Mouse (Mus musculus) embryonic stem cell, embryonic (primary cell): ENCODE results near the gene Gcnt3.

Source experiments
- CTCF ChIA-PET, 4 experiments: fragments of 300-600 bp in 2 of 4; fragments of 350-600 bp in 2 of 4; sonication (Branson Sonifier 250); formaldehyde crosslinking; loops; one replicate each; lab custom pipeline; 2022; ENCODE audit warnings: inconsistent platforms in 2 of 4; lab: Charles Lee
- POLR2A ChIA-PET, 4 experiments: fragments of 300-600 bp in 2 of 4; fragments of 350-600 bp in 2 of 4; sonication (Branson Sonifier 250); formaldehyde crosslinking; loops; one replicate each; lab custom pipeline; 2022; ENCODE audit warnings: antibody characterized with exemption in 4 of 4, inconsistent platforms in 1 of 4; lab: Charles Lee

The Gcnt3 gene

DNA sequence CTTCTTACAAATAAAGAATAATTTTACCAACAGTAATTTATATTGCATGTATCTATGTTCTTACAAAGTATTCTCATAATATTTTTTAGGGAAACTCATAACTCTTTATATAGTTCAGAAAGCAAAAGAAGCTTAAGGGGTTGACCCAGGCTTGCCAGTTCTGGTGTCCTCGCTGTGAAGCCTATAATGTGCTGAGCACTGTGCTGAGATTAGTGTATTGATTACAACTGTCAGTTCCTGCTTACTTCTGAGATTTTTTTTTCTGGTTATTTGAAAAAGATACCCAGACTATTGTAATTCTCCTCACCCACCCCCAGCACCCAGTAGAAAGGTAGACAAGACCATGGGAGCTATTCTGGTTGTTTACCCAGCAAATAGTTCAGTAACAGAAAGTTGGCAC lies 44.4 kb downstream of the Gcnt3 start:
- CTCF ChIA-PET: interaction anchor here in 1 of 4 experiments (0.6 kb wide), 1 partner anchor 491 kb away, joined by 4 read pairs; no protein-coding TSS in a partner anchor
- POLR2A ChIA-PET: interaction anchor here in 1 of 4 experiments (1.3 to 2.7 kb wide), 2 partner anchors 19 to 549 kb away, joined by 3 to 8 read pairs; partner anchors contain the start of genes Gtf2a2 and Sltm

DNA sequence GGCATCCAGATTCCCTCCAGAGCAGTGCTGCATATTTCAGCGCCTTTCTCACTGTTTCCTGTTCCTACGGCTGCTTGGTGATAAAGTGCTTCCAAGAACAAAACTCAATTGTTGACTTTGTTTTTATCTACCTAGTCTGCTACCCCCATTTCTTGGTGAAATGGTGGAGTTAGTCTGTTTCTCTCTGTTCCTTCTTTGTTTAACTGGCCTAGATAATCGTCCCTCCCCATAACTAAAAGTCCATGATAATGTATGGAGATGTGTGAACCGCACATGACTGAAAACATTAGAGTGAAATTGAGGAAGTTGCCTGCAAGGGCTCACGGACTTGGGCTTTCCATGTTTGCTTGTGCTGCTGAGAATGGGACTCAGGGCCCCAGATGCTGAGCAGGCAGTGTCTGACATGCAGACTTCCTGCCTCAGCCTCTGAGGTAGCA lies 45.0 kb downstream of the Gcnt3 start:
- POLR2A ChIA-PET: no interaction called here

DNA sequence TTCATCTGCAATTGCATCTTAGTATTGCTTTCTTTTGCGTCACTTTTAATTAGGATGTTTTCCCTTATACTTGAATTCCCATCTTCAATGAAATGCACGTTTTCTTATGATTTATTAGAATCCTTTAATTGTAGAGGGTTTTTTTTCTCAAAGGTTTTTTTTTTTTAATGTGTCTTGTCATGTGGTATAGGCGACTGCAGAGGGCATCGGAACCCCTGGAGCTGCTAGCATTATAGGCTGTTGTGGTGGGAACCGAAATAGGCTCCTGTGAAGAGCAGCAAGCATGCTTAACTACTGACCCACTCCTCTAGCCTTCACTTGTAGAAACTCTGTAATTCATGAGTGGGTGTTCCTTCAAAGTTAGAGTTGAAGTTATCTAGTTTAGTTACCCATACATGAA lies 47.5 kb downstream of the Gcnt3 start:
- POLR2A ChIA-PET: no interaction called here
- CTCF ChIA-PET: interaction anchor here in 2 of 4 experiments (0.6 to 2.1 kb wide), 3 partner anchors 9 to 412 kb away, joined by 3 to 5 read pairs (median 4); no protein-coding TSS in a partner anchor

More for the DNA sequence above, 45.0 kb downstream of the Gcnt3 start:
- CTCF ChIA-PET: no interaction called here

DNA sequence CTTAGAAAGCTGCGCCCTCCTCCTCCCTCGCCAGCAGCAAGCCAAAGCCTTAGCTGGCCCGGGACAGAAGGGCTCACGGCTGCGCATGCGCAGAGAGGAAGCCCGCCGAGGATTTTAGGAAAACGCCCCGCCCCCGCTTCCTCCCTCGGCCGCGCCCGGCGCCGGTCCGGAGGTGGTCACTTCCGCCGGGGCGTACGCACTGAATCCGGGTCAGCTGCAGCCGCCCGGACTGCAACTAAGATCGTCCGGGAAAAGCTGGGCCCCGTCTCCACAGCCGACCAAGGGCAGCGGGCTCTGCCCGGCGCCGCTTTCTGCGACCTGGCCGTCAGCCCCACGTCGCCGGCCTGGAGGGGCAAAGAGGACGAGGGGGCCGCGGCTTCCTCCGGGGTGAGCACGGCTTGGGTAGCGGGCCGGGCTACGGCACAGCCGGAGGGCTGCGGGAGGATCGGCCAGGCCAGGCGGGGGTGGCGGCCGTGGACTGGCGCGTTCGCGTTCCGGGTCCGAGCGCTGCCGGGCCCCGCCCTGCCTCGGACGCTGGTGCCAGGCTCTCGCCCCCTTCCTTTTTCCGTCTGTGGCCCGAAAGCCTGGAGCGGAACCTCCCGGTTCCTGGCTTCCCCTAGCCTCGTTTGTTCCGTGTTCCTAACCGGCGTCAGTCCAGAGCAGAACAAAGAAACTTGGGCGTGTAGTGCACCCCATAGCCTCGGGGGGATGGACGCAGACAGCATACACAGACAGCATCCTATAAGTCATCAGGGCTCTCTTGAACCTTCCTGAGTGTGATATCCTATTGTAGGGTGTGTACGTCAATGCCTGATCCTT lies 48.4 kb downstream of the Gcnt3 start, which contains the start of gene Bnip2:
TSS of gene Bnip2 (plus strand) at position 164 of the 819 bp plus-strand sequence.
- ChIA-PET POLR2A (interaction anchor here in 2 of 4 experiments (0.8 to 1.2 kb wide), 8 partner anchors 21 to 93 kb away, joined by 3 to 4 read pairs (median 4); partner anchors contain the start of gene Gtf2a2 (in 1 of the 2)), CTCF (interaction anchor here in 2 of 4 experiments (0.7 to 2.1 kb wide), 3 partner anchors 10 to 119 kb away, joined by 3 to 5 read pairs (median 3); no protein-coding TSS in a partner anchor)

GRCm38 (mm10) chr9:69988706-69989302 lies 49.1 kb downstream of the Gcnt3 start:
- ChIA-PET POLR2A (interaction anchor here in 3 of 4 experiments (0.5 to 1.2 kb wide), 10 partner anchors 9 to 218 kb away, joined by 3 to 4 read pairs (median 3); partner anchors contain the start of genes Gtf2a2 (in 1 of the 3) and Myo1e (in 1 of the 3)), CTCF (interaction anchor here in 3 of 4 experiments (0.6 to 2.1 kb wide), 5 partner anchors 11 to 182 kb away, joined by 3 to 5 read pairs (median 3); no protein-coding TSS in a partner anchor)

DNA sequence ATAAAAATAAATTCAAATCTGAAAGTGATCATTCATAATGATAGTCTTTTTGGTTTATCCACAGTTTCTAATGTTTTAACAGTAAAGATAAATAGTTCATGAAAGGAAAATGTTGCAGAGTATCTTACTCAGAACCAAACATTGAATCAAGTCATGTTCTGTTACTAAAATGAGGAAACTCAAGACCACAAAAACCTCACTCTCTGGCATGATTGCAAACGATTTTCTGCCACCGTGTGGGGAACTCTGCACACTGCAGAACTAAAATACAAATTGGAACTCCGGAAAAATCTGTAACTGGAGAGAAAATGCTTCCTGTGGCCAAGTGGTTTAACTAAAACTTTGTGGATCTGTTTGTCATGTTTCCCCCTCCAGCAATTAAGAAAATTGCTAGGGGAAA lies 50.3 kb downstream of the Gcnt3 start:
- ChIA-PET CTCF (interaction anchor here in 1 of 4 experiments (1.1 kb wide), 1 partner anchor 39 kb away, joined by 5 read pairs; no protein-coding TSS in a partner anchor), POLR2A (no interaction called here)

- ChIA-PET CTCF (interaction anchor here in 1 of 4 experiments (0.5 kb wide), 1 partner anchor 498 kb away, joined by 3 read pairs; no protein-coding TSS in a partner anchor), POLR2A (interaction anchor here in 1 of 4 experiments (0.5 kb wide), 1 partner anchor 238 kb away, joined by 3 read pairs; no protein-coding TSS in a partner anchor)
These were observed 51.3 kb downstream of the Gcnt3 start for GRCm38 (mm10) chr9:69986571-69986970.

DNA sequence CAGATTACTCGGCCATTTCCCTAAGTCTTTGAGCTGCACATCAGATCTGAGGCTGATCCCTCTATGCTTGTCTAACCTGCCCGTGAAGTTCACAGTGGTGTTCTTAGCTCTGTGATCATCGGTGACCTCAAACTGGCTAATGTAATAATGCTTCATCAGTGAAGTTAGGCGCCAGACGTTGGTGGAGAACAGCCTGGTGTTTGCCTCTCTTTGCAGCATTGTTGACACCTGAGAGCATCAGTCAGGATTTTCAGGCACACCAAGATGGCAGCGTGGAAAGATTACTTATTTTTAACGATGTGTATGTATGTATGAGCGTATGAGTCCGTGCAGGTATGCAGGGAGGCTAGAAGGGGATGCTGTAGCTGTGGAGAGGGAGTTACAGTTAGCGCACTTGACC lies 51.8 kb downstream of the Gcnt3 start:
- POLR2A ChIA-PET: interaction anchor here in 2 of 4 experiments (0.5 kb wide), 2 partner anchors 163 to 237 kb away, joined by 3 read pairs; no protein-coding TSS in a partner anchor
- CTCF ChIA-PET: interaction anchor here in 3 of 4 experiments (0.5 to 0.6 kb wide), 3 partner anchors 26 to 497 kb away, joined by 3 to 13 read pairs (median 4); no protein-coding TSS in a partner anchor

DNA sequence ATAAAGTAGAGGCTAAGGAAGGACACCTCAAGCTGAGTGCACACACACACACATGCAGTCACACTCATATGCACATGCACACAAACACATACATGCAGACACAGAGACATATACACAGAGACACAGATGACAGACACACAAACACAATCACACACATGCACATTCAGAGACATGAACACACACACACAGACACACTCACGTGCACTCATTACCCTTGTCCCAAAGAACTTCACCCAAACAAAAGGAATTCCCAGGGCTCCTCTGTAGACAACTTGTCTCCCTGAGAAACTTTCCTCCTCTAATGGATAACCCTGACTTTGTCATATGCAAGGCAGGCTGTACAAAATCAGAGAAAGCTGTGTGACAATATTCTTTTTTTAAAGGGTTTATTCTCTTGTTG lies 52.4 kb downstream of the Gcnt3 start:
- CTCF ChIA-PET: interaction anchor here in 1 of 4 experiments (0.6 kb wide), 1 partner anchor 66 kb away, joined by 4 read pairs; no protein-coding TSS in a partner anchor

More for the DNA sequence above, 52.4 kb downstream of the Gcnt3 start:
- POLR2A ChIA-PET: interaction anchor here in 1 of 4 experiments (0.5 kb wide), 1 partner anchor 163 kb away, joined by 3 read pairs; no protein-coding TSS in a partner anchor
